Mouse (Mus musculus): ENCODE measurements around the gene Ccdc136.

- TF ChIP-seq CTCF (IDR thresholded peaks at IDR 0.05; ENCODE audit: low read depth) (no peak), EP300 (IDR thresholded peaks at IDR 0.05; ENCODE audit: low read depth) (no peak)
These were observed 53.7 kb downstream of the Ccdc136 start for GRCm38 (mm10) chr6:29449858-29450257.

Data from liver, embryonic 14.5 days (tissue).